Mouse (Mus musculus) liver, embryonic 14.5 days (tissue): ENCODE results near the gene Olfr878. TPM values are rescaled to one million over a fixed set of nuclear protein-coding genes. Genes with fewer than 3 reads are reported as not detected.

Experiments used
- ATAC-seq: fragments of 200-750 bp; cut with Nextera tagmentation; 2 replicates; pipeline ENCODE4 v1.8.0; 2017; ENCODE audit warnings: moderate number of reproducible peaks, mild to moderate bottlenecking, moderate library complexity; ENCODE audit not compliant: insufficient read depth
- DNase-seq, 3 experiments: peaks; one replicate each; pipeline ENCODE4 v3.0.0-alpha.2; 2012 to 2013; ENCODE audit warnings: low read depth in 3 of 3, low spot score in 3 of 3
- H3K27ac ChIP-seq: fragments of 300-500 bp; sonication (generic); 2 replicates; pipeline ENCODE4 v1.5.1; 2014; ENCODE audit warnings: moderate library complexity, mild to moderate bottlenecking, control low read depth, inconsistent platforms
- H3K27me3 ChIP-seq: fragments of 300-500 bp; sonication (generic); 2 replicates; pipeline ENCODE4 v1.6.1; 2014; ENCODE audit warnings: mild to moderate bottlenecking, low read length, moderate library complexity; ENCODE audit not compliant: control insufficient read depth, insufficient read depth
- H3K36me3 ChIP-seq: fragments of 300-500 bp; sonication (generic); replicated peaks from 2 replicates; pipeline ENCODE4 v1.6.1; 2014; ENCODE audit warnings: low read depth; ENCODE audit not compliant: control insufficient read depth, insufficient read depth
- H3K4me1 ChIP-seq, 2 experiments: fragments of 200-500 bp in 1 of 2; fragments of 300-500 bp in 1 of 2; sonication (generic) in 1 of 2; replicated peaks; 2 replicates each; pipeline ENCODE4 v1.6.1; 2012 to 2014; ENCODE audit warnings: antibody characterized with exemption in 1 of 2, inconsistent platforms in 1 of 2, low read length in 1 of 2; ENCODE audit not compliant: control insufficient read depth in 2 of 2, insufficient read depth in 2 of 2
- H3K4me2 ChIP-seq: fragments of 300-500 bp; sonication (generic); 2 replicates; pipeline ENCODE4 v1.6.1; 2014; ENCODE audit warnings: low read depth, mild to moderate bottlenecking, control low read depth, moderate library complexity
- H3K4me3 ChIP-seq, 2 experiments: fragments of 200-500 bp in 1 of 2; fragments of 300-500 bp in 1 of 2; sonication (generic) in 1 of 2; 2 replicates each; pipeline ENCODE4 v1.5.1; 2012 to 2014; ENCODE audit warnings: low read depth in 2 of 2, low read length in 2 of 2, mild to moderate bottlenecking in 2 of 2, control low read depth in 1 of 2, inconsistent platforms in 1 of 2, moderate library complexity in 1 of 2; ENCODE audit not compliant: insufficient read depth in 1 of 2
- H3K9ac ChIP-seq: fragments of 300-500 bp; sonication (generic); replicated peaks from 2 replicates; pipeline ENCODE4 v1.6.1; 2014; ENCODE audit warnings: mild to moderate bottlenecking, control low read depth, moderate library complexity
- H3K9me3 ChIP-seq: fragments of 300-500 bp; sonication (generic); 2 replicates; pipeline ENCODE4 v1.6.1; 2016; ENCODE audit warnings: low read length, mixed read lengths; ENCODE audit not compliant: control insufficient read depth
- CTCF ChIP-seq: IDR thresholded peaks from 2 replicates; pipeline ENCODE4 v1.5.1; 2016; ENCODE audit warnings: antibody characterized with exemption, low read depth, control low read depth
- EP300 ChIP-seq: IDR thresholded peaks from 2 replicates; pipeline ENCODE4 v1.6.1; 2016; ENCODE audit warnings: antibody characterized with exemption, low read depth
- WGBS: fragments of 180-500 bp; shearing (Covaris S2); extraction: QIAGEN DNeasy Blood & Tissue Kit; methylation state at CpG from one replicate; pipeline ENCODE4 v1.1.7; 2014; ENCODE audit not compliant: insufficient replicate concordance; 5-methylcytosine and 5-hydroxymethylcytosine counted together
- polyA plus RNA-seq, 2 experiments: library from polyadenylated mRNA; depleted of rRNA in 1 of 2; stranded (reverse) in 1 of 2; unstranded in 1 of 2; fragments of >200 nt; fragmentation: Nextera tagmentation in 1 of 2; extraction: Ambion mirVana in 1 of 2; gene quantifications; 2 replicates each; pipeline versions ENCODE4 v1.2.1 to v1.2.3; 2012 to 2014

Olfr878 gene
- polyA plus RNA-seq, 2 experiments: not detected

GRCm38 (mm10) chr9:37896661-37897060 is 21.0 kb upstream of the Olfr878 start, which contains the start of gene Olfr145:
Gene Olfr145 (plus strand): TSS chr9:37896724.
- WGBS: 37% methylated on average over 2 of the region's 2 CpGs
- H3K4me1 ChIP-seq: no peaks in the 10 kb centered on the region
- DNase-seq (no peak), ATAC-seq (no peak)
- H3K9me3 ChIP-seq: no peaks in the 10 kb centered on the region
- H3K9ac ChIP-seq: no peak within 1 kb of the TSS
- no peak within 1 kb of the TSS for H3K4me2 ChIP-seq
- TF ChIP-seq CTCF (no peak), EP300 (no peak)
- no peak within 1 kb of the TSS for H3K4me3 ChIP-seq
- H3K27me3 ChIP-seq: no peaks in the 10 kb centered on the region
- H3K36me3 ChIP-seq: no peaks in the 10 kb centered on the region
- no peak within 1 kb of the TSS for H3K27ac ChIP-seq

DNA sequence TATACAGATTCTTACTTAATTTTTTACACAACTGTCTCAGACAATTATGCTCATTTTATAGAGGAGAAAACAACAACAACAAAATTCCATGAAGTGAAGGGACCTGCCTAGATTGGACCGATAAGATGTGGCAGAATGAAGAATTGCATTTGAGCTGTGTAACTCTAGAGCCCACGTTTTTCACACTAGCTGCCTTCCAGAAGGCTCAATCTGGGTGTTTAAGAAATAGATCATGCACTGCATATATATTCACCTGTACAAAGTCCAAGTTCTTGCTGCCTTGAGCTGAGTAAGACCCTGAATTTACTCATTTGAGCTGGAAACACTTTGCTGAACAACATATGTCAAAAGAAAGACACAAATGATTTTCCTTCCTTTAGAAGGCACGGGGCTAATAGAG is 12.1 kb upstream of the Olfr878 start:
- Histone ChIP-seq H3K4me3 (no peak overlapping the region), H3K9me3 (no peaks in the 10 kb centered on the region), H3K9ac (no peak overlapping the region), H3K4me1 (no peaks in the 10 kb centered on the region), H3K27me3 (no peaks in the 10 kb centered on the region), H3K36me3 (no peaks in the 10 kb centered on the region), H3K27ac (no peak overlapping the region), H3K4me2 (no peak overlapping the region)
- WGBS: 47% methylated on average over 3 of the region's 3 CpGs
- no peak for ATAC-seq
- DNase-seq: no peak
- TF ChIP-seq CTCF (no peak), EP300 (no peak)

GRCm38 (mm10) chr9:37918018-37918417 is 378 bp downstream of the Olfr878 start:
- Histone ChIP-seq H3K4me2 (no peak overlapping the region), H3K27ac (no peak overlapping the region), H3K9ac (no peak overlapping the region), H3K4me1 (no peaks in the 10 kb centered on the region), H3K36me3 (no peaks in the 10 kb centered on the region), H3K27me3 (no peaks in the 10 kb centered on the region), H3K4me3 (no peak overlapping the region), H3K9me3 (no peaks in the 10 kb centered on the region)
- WGBS: 16% methylated on average over 1 of the region's 1 CpGs
- ATAC-seq (no peak), DNase-seq (no peak)
- no peak for TF ChIP-seq CTCF
- no peak for TF ChIP-seq EP300

DNA sequence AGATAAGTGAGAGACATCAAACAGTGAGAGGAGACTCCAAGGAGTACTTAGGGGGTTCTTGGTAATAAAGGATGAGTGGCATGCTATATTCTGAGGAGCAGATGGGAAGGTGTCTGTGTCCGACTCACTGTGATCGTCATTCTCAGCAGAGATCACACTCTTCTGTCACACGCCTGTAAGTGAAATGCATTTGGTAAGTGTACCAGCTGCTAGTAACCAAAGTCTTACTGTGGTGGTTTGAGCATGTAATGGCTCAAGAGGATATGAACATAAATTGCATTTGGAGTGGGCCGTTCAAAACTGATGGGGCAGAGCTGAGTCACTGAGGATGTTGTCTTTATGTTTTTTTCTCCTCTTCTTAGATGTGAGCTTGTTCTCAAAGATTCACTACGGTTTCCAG is 6.6 kb downstream of the Olfr878 start:
- WGBS: 68% methylated on average over 5 of the region's 5 CpGs
- ATAC-seq (no peak), DNase-seq (no peak)
- no peak overlapping the region for H3K27ac ChIP-seq
- no peaks in the 10 kb centered on the region for H3K9me3 ChIP-seq
- H3K36me3 ChIP-seq: no peaks in the 10 kb centered on the region
- no peaks in the 10 kb centered on the region for H3K27me3 ChIP-seq
- no peaks in the 10 kb centered on the region for H3K4me1 ChIP-seq
- no peak overlapping the region for H3K4me2 ChIP-seq
- no peak overlapping the region for H3K4me3 ChIP-seq
- TF ChIP-seq CTCF: no peak
- TF ChIP-seq EP300: no peak
- no peak overlapping the region for H3K9ac ChIP-seq

- DNase-seq: no peak
- ATAC-seq: no peak
- H3K36me3 ChIP-seq: no peaks in the 10 kb centered on the region
- no peak overlapping the region for H3K4me3 ChIP-seq
- H3K27ac ChIP-seq: no peak overlapping the region
- H3K9ac ChIP-seq: no peak overlapping the region
- 26% methylated on average over 2 of the region's 2 CpGs for WGBS
- no peaks in the 10 kb centered on the region for H3K27me3 ChIP-seq
- no peak overlapping the region for H3K4me2 ChIP-seq
- no peaks in the 10 kb centered on the region for H3K4me1 ChIP-seq
- TF ChIP-seq EP300 (no peak), CTCF (no peak)
- no peaks in the 10 kb centered on the region for H3K9me3 ChIP-seq
Measured at GRCm38 (mm10) chr9:37925445-37925844, 7.8 kb downstream of the Olfr878 start.
